Mouse (Mus musculus): Measurements from ENCODE around the gene Tnfrsf19. TPM values are rescaled to one million over a fixed set of nuclear protein-coding genes. Genes with fewer than 3 reads are reported as not detected.

The Tnfrsf19 gene
- total RNA-seq (2014; fragmentation: Nextera tagmentation) (1.7 TPM in 1 of 2 replicates, not detected in the other), total RNA-seq (2017) (0.89 TPM in 1 of 2 replicates, not detected in the other)

- ATAC-seq (replicated peaks; ENCODE audit: low FRiP score, low TSS enrichment, poor library complexity, severe bottlenecking): no peak
Observed at GRCm38 (mm10) chr14:61046091-61046681, at the start of gene Tnfrsf19. Gene Tnfrsf19 (minus strand): TSS chr14:61046490.

DNA sequence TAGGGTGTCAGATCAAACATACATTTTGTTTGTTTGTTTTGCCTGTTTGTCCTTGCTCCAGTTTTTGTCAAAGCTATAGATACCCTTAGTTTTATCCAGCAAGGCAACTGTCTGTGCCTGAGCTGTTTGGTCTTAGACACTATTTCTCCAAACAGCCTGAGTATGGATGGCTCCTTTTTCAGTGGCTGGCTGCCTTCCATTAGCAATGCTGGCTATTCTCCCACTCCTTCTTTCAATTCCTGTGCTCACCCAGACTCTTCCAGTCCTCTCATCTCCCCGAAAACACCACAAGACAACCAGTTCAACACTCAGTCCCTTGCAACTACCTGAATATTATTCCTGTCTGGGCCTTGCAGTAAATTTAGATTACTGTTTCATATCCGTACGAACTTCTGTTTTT is 45.8 kb upstream of the Tnfrsf19 start:
- no peak for ATAC-seq (replicated peaks; ENCODE audit: low FRiP score, low TSS enrichment, poor library complexity, severe bottlenecking)

- no peak for ATAC-seq (replicated peaks; ENCODE audit: low FRiP score, low TSS enrichment, poor library complexity, severe bottlenecking)
Observed at GRCm38 (mm10) chr14:61090955-61091354, 44.7 kb upstream of the Tnfrsf19 start.

DNA sequence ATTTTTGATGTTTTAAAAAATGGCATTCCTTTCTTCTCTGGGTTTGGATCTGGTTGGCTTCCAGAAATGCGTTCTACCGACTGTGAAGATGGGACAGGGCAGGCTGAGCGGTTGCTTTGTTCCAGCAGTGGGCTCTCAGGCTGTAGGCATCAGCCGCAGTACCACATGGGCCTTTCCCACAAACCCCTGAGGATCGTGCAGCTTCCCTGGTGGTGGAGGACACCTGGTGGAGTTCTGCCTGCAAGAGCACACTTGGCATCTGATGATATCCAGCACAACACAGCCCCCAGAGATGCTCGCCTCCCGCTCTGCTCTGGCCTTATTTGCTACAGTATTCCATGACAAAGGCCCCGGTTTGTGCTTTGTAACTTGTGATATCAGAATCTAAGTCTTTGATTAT is 41.9 kb upstream of the Tnfrsf19 start:
- ATAC-seq (replicated peaks; ENCODE audit: low FRiP score, low TSS enrichment, poor library complexity, severe bottlenecking): no peak

GRCm38 (mm10) chr14:61085325-61085724 is 39.0 kb upstream of the Tnfrsf19 start:
- no peak for ATAC-seq (replicated peaks; ENCODE audit: low FRiP score, low TSS enrichment, poor library complexity, severe bottlenecking)

DNA sequence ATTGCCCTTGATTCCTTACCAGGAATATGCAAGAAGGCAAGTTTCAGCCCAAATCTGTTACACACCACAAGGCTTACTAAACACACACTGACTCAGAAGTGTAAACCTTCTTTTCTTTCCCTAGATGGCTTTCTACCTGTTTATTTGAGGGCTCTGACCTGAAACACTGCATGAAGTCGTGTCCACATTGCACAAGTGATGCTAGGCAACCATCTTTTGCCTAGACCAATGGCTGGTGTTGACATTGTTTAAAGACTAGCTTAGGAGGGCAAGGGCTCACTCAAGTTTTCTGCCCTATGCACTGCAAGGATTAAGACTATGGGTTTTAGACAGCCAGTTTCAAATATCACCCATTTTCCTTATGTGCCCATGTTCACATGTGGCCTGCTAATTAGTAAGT is 23.3 kb upstream of the Tnfrsf19 start:
- no peak for ATAC-seq (replicated peaks; ENCODE audit: low FRiP score, low TSS enrichment, poor library complexity, severe bottlenecking)

DNA sequence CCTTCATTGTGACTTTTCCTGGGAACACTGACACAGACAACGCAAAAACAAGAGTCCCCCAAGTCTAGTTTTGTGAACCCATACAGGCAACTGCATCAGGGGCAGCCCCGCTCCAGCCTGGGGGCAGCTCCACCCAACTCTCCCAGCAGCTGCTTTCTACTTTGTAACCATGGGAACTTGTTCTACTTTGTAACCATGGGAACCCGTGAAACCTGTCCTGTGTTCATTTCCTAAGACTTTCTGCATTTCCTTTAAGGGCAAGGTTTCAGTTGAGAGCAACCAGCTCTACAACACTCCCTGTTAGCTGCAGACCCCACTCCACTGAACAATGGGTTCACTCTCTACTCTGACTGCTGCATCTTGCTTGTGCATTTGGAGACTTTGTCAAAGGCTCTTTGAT is 15.4 kb upstream of the Tnfrsf19 start:
- ATAC-seq (replicated peaks; ENCODE audit: low FRiP score, low TSS enrichment, poor library complexity, severe bottlenecking): no peak

GRCm38 (mm10) chr14:61059316-61059945 is 13.1 kb upstream of the Tnfrsf19 start:
- no peak for ATAC-seq (replicated peaks; ENCODE audit: low FRiP score, low TSS enrichment, poor library complexity, severe bottlenecking)

- no peak for ATAC-seq (replicated peaks; ENCODE audit: low FRiP score, low TSS enrichment, poor library complexity, severe bottlenecking)
Observed at GRCm38 (mm10) chr14:61056962-61057361, 10.7 kb upstream of the Tnfrsf19 start.

GRCm38 (mm10) chr14:61056445-61056844 is 10.2 kb upstream of the Tnfrsf19 start:
- no peak for ATAC-seq (replicated peaks; ENCODE audit: low FRiP score, low TSS enrichment, poor library complexity, severe bottlenecking)

- ATAC-seq (replicated peaks; ENCODE audit: low FRiP score, low TSS enrichment, poor library complexity, severe bottlenecking): no peak
Observed at GRCm38 (mm10) chr14:61055864-61056263, 9.6 kb upstream of the Tnfrsf19 start.

DNA sequence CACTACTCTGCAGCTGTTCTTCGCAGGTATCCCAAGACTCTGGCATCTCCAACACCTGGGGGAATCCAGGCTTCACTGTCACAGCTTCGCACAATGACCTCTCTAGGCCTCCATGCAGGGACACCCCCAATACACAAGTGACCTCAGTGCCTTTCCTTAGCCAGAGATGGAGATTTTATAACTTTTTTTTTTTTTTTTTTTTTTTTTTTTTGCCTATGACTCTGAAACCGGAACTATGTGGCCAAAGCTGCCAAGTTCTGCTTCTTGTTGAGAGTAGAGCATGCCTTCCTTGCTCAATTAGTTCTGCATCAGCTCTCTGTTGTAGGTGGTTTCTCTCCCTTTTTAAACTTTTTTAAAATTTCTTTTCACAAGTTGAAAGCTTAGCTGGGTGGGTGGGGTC is 5.9 kb upstream of the Tnfrsf19 start:
- ATAC-seq (replicated peaks; ENCODE audit: low FRiP score, low TSS enrichment, poor library complexity, severe bottlenecking): no peak

DNA sequence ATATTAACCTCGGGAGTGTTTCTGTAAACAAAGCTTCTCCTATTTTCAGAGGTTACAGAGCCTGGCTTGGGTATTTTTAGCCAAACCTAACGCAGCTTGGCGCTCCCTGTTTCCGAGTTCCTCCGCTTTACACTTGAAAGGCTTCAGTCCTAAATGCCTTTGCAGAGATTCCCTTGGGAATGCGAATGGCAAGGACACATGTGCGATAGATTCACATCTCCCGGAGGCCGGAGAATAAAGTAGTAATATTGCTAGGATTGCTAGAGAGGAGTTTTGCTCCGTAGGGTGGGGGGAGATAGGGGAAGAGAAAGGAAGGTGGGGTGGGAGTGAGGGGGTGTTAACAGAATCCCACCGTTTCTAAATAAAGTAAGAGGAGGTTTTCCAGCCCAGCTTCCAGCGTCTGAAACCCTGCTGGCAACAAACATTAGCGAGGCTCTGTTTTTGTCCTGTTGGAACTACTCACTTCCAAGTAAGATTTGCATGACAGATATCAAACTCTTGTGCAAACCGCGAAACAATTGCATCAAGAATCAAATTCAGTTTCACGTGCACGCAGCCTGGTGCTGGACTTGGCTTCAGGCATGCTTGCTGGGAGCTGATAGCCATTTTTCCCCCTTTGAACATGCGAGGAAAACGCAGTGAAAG is 722 bp downstream of the Tnfrsf19 start:
- ATAC-seq (replicated peaks; ENCODE audit: low FRiP score, low TSS enrichment, poor library complexity, severe bottlenecking): no peak

DNA sequence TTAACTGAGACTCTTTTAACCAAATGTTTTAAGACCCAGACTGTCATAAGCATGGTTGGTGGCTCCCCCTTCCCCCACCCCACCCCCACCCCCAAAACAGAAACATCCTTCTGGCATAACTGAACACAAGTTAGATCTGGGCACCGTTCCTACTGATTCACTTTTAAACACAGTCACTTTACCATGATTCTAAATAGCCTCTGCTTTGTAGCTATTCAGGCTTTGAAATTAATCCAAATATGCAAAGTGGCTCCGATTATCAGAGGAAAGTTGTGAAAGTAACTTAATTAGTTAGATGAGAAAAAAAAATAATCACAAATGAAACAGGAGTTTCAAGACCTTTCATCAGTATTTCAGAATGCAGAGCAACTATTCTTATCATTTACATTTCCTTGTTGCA is 2.0 kb downstream of the Tnfrsf19 start:
- no peak for ATAC-seq (replicated peaks; ENCODE audit: low FRiP score, low TSS enrichment, poor library complexity, severe bottlenecking)

GRCm38 (mm10) chr14:61043511-61044310 is 2.6 kb downstream of the Tnfrsf19 start:
- no peak for ATAC-seq (replicated peaks; ENCODE audit: low FRiP score, low TSS enrichment, poor library complexity, severe bottlenecking)

- no peak for ATAC-seq (replicated peaks; ENCODE audit: low FRiP score, low TSS enrichment, poor library complexity, severe bottlenecking)
Observed at GRCm38 (mm10) chr14:61042291-61042690, 4.0 kb downstream of the Tnfrsf19 start.

DNA sequence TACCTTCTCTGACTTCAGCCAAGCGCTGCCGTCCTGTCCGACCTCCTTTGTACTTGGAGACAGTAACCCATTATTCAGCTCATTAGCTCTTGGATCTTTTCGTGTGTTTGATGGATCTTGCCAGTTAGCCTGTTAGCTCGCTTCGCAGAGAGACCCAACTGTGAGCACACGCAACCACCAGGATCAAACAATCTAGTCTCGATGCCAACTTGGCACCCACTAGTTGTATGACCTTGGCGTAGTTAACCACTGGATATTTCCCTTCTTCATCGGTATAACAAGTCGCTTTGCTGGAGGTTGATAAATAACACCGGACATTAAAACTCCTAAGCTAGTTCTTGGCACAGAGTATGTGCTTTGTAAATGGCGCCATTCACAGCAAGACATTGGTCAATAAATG is 6.1 kb downstream of the Tnfrsf19 start:
- ATAC-seq (replicated peaks; ENCODE audit: low FRiP score, low TSS enrichment, poor library complexity, severe bottlenecking): no peak

GRCm38 (mm10) chr14:61038082-61038472 is 8.2 kb downstream of the Tnfrsf19 start:
- ATAC-seq (replicated peaks; ENCODE audit: low FRiP score, low TSS enrichment, poor library complexity, severe bottlenecking): no peak

DNA sequence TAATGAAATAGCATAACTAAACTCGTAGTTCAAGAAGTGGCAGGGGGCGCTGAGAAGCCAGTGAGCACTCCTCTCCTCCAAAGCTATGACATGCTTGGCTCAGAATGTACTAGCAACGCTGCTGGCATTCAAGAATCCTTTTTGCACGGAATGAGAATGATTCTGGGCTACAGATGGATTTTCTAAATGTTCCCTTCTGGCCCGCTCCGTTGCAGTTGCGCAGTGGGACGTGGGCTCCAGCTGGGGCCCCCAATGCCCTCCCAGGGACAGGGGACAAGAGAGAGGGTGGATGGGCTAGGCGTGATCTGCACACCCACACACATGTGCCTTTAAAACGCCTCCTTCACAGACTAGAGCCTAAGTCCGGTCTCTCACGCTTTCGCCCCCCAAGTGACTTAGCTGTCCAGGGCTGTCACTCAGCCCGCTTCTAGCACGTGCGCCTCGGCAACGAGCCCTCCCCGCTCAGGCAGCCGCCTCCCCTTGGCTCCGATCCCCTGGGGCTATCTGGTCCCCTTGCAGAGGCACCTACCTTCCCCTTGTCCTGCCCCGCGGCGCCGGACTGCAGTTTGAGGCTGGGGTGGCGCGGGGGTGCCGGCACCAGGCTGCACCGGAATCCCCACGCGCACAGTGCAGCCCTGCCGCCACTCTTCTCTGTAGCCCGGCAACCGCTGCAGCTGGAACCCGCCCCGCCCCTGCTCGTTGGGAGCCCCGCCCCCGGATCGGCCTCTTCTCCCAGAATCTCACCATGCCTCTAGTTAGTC is 8.8 kb downstream of the Tnfrsf19 start:
- no peak for ATAC-seq (replicated peaks; ENCODE audit: low FRiP score, low TSS enrichment, poor library complexity, severe bottlenecking)

Data from megakaryocyte-erythroid progenitor cell, adult 5-6 weeks (primary cell).